Mouse (Mus musculus): ENCODE data around the gene Bcl3.

- TF ChIP-seq USF1 (IDR thresholded peaks at IDR 0.05; ENCODE audit: low read depth, low read length) (no peak), ZC3H11A (IDR thresholded peaks at IDR 0.05; ENCODE audit: low read depth, low read length) (no peak), CTCF (conservative IDR thresholded peaks at IDR 0.05 in 1 of 2, IDR thresholded peaks at IDR 0.05 in 1 of 2; ENCODE audit: low read depth in 2 of 2, low read length in 2 of 2) (no peak), ELF1 (IDR thresholded peaks at IDR 0.05; ENCODE audit: low read depth, low read length) (no peak), NRF1 (IDR thresholded peaks at IDR 0.05; ENCODE audit: low read depth, low read length) (no peak), MYC (IDR thresholded peaks at IDR 0.05; ENCODE audit: low read depth, low read length) (no peak)
These were observed 45.3 kb upstream of the Bcl3 start for GRCm38 (mm10) chr7:19867751-19868399.

Measured in CH12.LX (cell line).